Mouse (Mus musculus) urinary bladder, adult 2 months (tissue): Measurements from ENCODE around the gene Mcf2. TPM values are rescaled to one million over a fixed set of nuclear protein-coding genes. Genes with fewer than 3 reads are reported as not detected.

Source experiments
- DNase-seq: peaks from one replicate; pipeline ENCODE4 v3.0.0; 2022; ENCODE audit warnings: low spot score
- polyA plus RNA-seq: library from polyadenylated mRNA; depleted of rRNA; stranded (reverse); fragments of >200 nt; gene quantifications from 2 replicates; pipeline ENCODE4 v1.2.3, GENCODE M21; 2012; rRNA removed

Mcf2 gene
- polyA plus RNA-seq = 0.01 TPM in 1 of 2 replicates, not detected in the other

DNA sequence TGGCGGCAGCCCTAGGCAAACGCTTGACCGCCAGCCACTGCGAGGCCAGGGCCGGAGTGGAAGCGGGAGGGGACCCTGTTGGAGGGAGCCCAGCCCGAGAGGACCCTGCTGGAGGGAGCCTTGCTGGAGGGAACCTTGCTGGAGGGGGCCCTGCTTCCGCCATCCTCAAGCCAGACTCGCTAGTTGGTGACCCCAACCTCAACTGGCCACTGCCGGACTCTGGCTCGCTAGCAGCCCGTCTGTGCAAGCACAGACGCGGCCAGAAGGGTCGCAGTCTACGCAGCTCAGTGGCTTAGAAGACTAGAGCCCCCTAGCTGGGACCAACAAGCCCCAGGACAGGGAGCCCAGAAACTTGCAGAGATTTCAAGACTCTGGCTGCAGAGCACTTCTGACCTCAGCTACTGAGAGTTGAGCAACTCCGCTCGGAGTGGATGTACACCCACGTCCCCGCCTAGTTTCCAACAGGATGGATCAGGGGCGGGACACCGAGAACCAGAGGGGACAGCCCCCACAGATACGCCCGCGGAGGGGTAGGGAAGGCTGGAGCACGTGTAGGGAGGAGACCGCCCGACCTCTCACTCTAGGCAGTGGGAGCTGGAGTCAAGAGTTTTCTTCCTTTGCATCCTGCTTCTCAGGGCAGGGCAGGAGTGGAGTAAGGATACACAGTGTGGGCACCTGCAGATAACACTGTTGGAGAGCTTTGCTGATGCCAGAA is at the start of gene Mcf2:
Mcf2 (minus strand) TSS at position 346 of the 715 bp plus-strand sequence.
- DNase-seq = peak; percentile 19

GRCm38 (mm10) chrX:60187726-60188125 is 8.8 kb upstream of the Mcf2 start:
- no peak for DNase-seq

GRCm38 (mm10) chrX:60182611-60183010 is 3.7 kb upstream of the Mcf2 start:
- no peak for DNase-seq

DNA sequence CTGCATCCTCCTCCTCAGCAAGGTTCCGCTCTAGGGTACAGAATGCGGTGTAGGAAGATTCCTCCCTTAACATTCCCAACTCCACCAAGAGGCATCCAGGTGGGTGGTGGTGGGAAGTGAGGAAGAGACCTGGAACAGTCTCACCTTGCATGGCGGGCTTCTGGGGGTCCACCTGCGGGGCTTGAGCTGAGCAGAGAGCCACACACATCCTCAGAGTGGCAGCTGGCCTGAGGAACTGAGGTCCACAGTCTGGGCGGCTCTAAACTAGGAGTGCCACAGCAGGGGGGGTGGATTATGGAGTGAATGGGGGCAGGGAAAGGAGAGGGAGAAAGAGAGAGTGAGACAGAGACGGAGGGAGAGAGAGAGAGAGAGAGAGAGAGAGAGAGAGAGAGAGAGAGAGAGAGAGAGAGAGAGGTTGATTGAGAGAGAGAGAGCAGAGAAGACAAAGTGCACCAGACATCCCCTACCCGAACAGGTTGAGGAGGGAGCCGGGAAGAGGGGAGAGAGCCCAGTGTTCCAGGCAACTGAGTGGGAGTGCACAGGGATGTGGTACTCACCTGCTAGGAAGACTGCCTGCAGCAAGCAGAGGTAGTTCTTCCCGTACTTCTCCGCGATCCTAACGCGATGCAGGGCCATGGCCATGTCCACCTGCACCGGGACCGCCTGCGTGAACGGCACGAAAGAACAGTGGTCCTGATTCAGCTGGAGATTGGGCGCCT is 705 bp downstream of the Mcf2 start:
- DNase-seq = no peak

- no peak for DNase-seq
Measured at GRCm38 (mm10) chrX:60170106-60170505, 8.8 kb downstream of the Mcf2 start.

DNA sequence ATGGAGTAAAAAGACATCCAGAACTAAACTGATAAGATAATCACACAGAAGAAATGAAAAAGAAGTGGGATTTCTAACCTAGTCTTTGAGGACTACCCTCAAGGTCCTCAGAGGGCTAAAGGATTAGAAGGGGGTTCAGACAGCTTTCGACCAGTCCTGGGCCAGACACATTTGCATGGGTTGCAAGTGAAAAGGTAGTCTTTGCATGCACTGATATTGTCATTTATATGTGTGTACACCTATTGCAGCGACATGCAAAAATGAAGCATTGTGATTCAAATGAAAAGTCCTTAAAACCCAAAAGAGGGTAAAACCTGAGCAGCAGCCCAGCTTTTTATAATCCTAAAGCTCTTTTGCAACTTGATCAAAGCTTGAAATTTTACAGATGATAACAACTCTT is 9.4 kb downstream of the Mcf2 start:
- no peak for DNase-seq

GRCm38 (mm10) chrX:60168796-60169195 is 10.1 kb downstream of the Mcf2 start:
- DNase-seq = no peak

GRCm38 (mm10) chrX:60147268-60147974 is 31.5 kb downstream of the Mcf2 start:
- no peak for DNase-seq

DNA sequence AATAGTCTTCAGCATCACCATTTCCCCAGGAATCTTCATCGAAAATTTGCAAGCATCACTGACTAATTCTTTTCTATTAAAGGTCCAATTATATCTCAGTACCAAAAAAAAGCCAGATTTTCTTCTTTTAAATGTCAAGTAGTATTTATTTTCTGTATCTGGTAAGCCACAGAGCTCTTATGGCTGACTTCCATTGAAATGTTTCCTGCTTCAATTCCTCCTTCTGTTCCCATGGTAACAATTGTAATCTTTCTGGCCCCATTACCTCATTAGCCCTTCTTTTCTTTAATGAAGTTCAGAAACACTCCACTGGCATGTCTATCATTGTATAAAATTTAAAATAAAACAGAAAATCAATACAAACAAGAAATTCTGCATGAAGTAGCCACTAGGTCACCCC is 103.5 kb downstream of the Mcf2 start:
- DNase-seq = no peak

DNA sequence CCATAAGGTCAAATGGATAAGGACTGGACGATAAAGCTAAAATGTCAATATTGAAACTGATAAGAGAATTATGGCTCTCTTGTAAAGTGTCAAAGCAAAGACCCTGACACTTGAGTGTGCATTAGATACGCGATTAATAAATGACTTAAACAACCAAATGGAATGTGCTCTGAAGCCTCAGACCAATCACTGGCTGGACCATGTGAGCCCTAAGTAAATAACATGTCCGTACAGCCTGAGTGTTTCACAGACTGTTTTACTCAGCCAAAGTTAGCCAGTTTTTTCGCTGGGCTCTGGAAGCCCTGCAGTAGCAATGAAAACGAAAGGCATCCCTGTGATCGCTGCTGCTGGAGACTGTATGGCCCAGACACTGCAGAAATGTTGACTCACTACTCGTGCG is 123.7 kb downstream of the Mcf2 start:
- no peak for DNase-seq

DNA sequence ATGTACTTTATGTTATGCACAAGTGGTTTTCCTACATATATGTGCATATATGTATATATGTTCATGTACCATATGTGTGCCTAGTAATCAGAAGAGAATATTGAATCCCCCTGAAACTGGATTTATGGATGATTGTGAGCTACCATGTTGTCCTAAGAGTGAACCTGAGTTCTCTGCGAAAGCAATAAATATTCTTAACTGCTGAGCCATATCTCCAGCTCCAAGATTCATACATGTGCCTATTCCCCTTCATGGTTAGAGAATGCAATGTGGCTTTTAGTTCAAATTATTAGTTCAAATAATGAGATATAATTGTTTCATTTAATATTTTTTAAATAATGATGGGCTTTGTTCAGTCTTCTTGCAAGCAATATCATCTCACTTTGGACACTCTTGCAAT is 124.1 kb downstream of the Mcf2 start:
- DNase-seq = no peak

- DNase-seq = no peak
Measured at GRCm38 (mm10) chrX:60026654-60027053, 152.2 kb downstream of the Mcf2 start.

- DNase-seq = no peak
Measured at GRCm38 (mm10) chrX:60021595-60021994, 157.3 kb downstream of the Mcf2 start.

GRCm38 (mm10) chrX:60021007-60021406 is 157.9 kb downstream of the Mcf2 start:
- DNase-seq = no peak

DNA sequence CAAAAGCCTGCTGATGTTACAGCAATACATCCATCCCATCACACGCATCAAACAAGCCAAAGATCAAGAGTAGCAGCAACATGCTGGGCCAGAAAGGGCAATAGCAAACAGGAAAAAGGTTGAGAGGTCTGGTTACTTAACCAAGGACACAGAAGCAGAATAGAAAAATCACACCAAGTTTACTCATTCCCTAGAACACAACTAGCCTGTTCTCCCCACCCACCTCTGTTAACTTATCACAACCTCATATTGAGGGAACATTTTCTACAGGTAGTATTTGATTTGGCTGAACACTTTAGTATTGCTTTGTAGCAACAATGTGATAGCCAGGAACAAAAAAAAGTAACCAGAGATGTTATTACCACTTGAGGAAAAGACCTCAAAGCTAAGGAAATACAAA is 164.3 kb downstream of the Mcf2 start:
- no peak for DNase-seq

GRCm38 (mm10) chrX:60013084-60013676 is 165.7 kb downstream of the Mcf2 start:
- no peak for DNase-seq

Other genes starting within 250 kb of the Mcf2 start
- not detected in 2 replicates for gene F9, start 179.6 kb downstream of the Mcf2 start, polyA plus RNA-seq